Mouse (Mus musculus): ENCODE results near the gene AC141477.1. TPM values are rescaled to one million over a fixed set of nuclear protein-coding genes. Genes with fewer than 3 reads are reported as not detected.

The AC141477.1 gene
- not detected in 2 replicates for polyA plus RNA-seq (2015; fragmentation: Nextera tagmentation; extraction: Ambion mirVana)

- no peak within 1 kb of the TSS; the same call in 1 of the 2 replicates for H3K4me3 ChIP-seq
Observed at GRCm38 (mm10) chr10:76440281-76440680, at the start of gene AC141477.1. Gene AC141477.1, minus strand, starts transcription at chr10:76440444.

GRCm38 (mm10) chr10:76489205-76489604 is 49.0 kb upstream of the AC141477.1 start:
- ATAC-seq (ENCODE audit: low FRiP score, low read depth) = no peak
- H3K9ac ChIP-seq = no peak overlapping the region
- H3K36me3 ChIP-seq = peaks cover 91% of the 10 kb centered on the region
- H3K4me1 ChIP-seq (replicated peaks) = no peaks in the 10 kb centered on the region
- 97% methylated on average over 15 of the region's 15 CpGs for WGBS
- no peak overlapping the region for H3K4me2 ChIP-seq
- no peaks in the 10 kb centered on the region for H3K27me3 ChIP-seq
- H3K27ac ChIP-seq (replicated peaks) = no peak overlapping the region
- H3K9me3 ChIP-seq = no peaks in the 10 kb centered on the region
- H3K4me3 ChIP-seq = no peak overlapping the region

More at GRCm38 (mm10) chr10:76440281-76440680, at the start of gene AC141477.1:
- Histone ChIP-seq H3K9ac (no peak within 1 kb of the TSS), H3K36me3 (peaks cover 34% of the 10 kb centered on the region), H3K9me3 (no peaks in the 10 kb centered on the region), H3K27me3 (no peaks in the 10 kb centered on the region), H3K27ac (replicated peaks) (no peak within 1 kb of the TSS), H3K4me1 (replicated peaks) (peaks cover 18% of the 10 kb centered on the region), H3K4me2 (peak within 1 kb of the TSS; percentile 85; the same call in 1 of the 2 replicates)
- 94% methylated on average over 17 of the region's 17 CpGs for WGBS
- ATAC-seq (ENCODE audit: low FRiP score, low read depth) = no peak

- Histone ChIP-seq H3K27ac (replicated peaks) (no peak overlapping the region), H3K27me3 (no peaks in the 10 kb centered on the region), H3K9me3 (no peaks in the 10 kb centered on the region), H3K4me2 (no peak overlapping the region), H3K36me3 (peaks cover 91% of the 10 kb centered on the region), H3K9ac (no peak overlapping the region), H3K4me3 (no peak overlapping the region), H3K4me1 (replicated peaks) (no peaks in the 10 kb centered on the region)
- 97% methylated on average over 8 of the region's 8 CpGs for WGBS
- no peak for ATAC-seq (ENCODE audit: low FRiP score, low read depth)
Observed at GRCm38 (mm10) chr10:76488265-76488664, 48.0 kb upstream of the AC141477.1 start.

- WGBS = 100% methylated on average over 2 of the region's 2 CpGs
- H3K4me2 ChIP-seq = no peak overlapping the region
- no peak overlapping the region for H3K27ac ChIP-seq (replicated peaks)
- no peak for ATAC-seq (ENCODE audit: low FRiP score, low read depth)
- H3K4me3 ChIP-seq = no peak overlapping the region
- H3K27me3 ChIP-seq = no peaks in the 10 kb centered on the region
- no peaks in the 10 kb centered on the region for H3K4me1 ChIP-seq (replicated peaks)
- peaks cover 95% of the 10 kb centered on the region for H3K36me3 ChIP-seq
- no peaks in the 10 kb centered on the region for H3K9me3 ChIP-seq
- no peak overlapping the region for H3K9ac ChIP-seq
Observed at GRCm38 (mm10) chr10:76486302-76486701, 46.1 kb upstream of the AC141477.1 start.

GRCm38 (mm10) chr10:76481480-76481879 is 41.2 kb upstream of the AC141477.1 start:
- WGBS = 93% methylated on average over 6 of the region's 6 CpGs
- Histone ChIP-seq H3K4me2 (no peak overlapping the region), H3K9ac (no peak overlapping the region)

GRCm38 (mm10) chr10:76480851-76481250 is 40.6 kb upstream of the AC141477.1 start:
- Histone ChIP-seq H3K4me3 (no peak overlapping the region), H3K4me1 (replicated peaks) (no peaks in the 10 kb centered on the region), H3K27me3 (no peaks in the 10 kb centered on the region), H3K4me2 (no peak overlapping the region), H3K36me3 (peaks cover 93% of the 10 kb centered on the region), H3K27ac (replicated peaks) (no peak overlapping the region), H3K9ac (no peak overlapping the region), H3K9me3 (no peaks in the 10 kb centered on the region)
- WGBS = 94% methylated on average over 13 of the region's 13 CpGs
- no peak for ATAC-seq (ENCODE audit: low FRiP score, low read depth)

More at GRCm38 (mm10) chr10:76481480-76481879, 41.2 kb upstream of the AC141477.1 start:
- peaks cover 93% of the 10 kb centered on the region for H3K36me3 ChIP-seq
- H3K4me3 ChIP-seq = no peak overlapping the region
- H3K4me1 ChIP-seq (replicated peaks) = no peaks in the 10 kb centered on the region
- no peaks in the 10 kb centered on the region for H3K27me3 ChIP-seq
- H3K9me3 ChIP-seq = no peaks in the 10 kb centered on the region
- no peak for ATAC-seq (ENCODE audit: low FRiP score, low read depth)
- no peak overlapping the region for H3K27ac ChIP-seq (replicated peaks)

- WGBS = 91% methylated on average over 5 of the region's 5 CpGs
- Histone ChIP-seq H3K36me3 (peaks cover 65% of the 10 kb centered on the region), H3K4me3 (no peak overlapping the region), H3K4me1 (replicated peaks) (peaks cover 33% of the 10 kb centered on the region), H3K9ac (no peak overlapping the region), H3K9me3 (no peaks in the 10 kb centered on the region), H3K4me2 (no peak overlapping the region), H3K27me3 (no peaks in the 10 kb centered on the region), H3K27ac (replicated peaks) (no peak overlapping the region)
- ATAC-seq (ENCODE audit: low FRiP score, low read depth) = no peak
Observed at GRCm38 (mm10) chr10:76473759-76474158, 33.5 kb upstream of the AC141477.1 start.

- Histone ChIP-seq H3K4me3 (peak within 1 kb of the TSS; percentile 85), H3K9me3 (no peaks in the 10 kb centered on the region), H3K9ac (peak within 1 kb of the TSS; percentile 86), H3K4me1 (replicated peaks) (peaks cover 28% of the 10 kb centered on the region), H3K27ac (replicated peaks) (peak within 1 kb of the TSS; percentile 87), H3K4me2 (peak within 1 kb of the TSS; percentile 63), H3K27me3 (no peaks in the 10 kb centered on the region), H3K36me3 (peaks cover 30% of the 10 kb centered on the region)
- ATAC-seq (ENCODE audit: low FRiP score, low read depth) = peak; percentile 98
- 2% methylated on average over 55 of the region's 55 CpGs for WGBS
Observed at GRCm38 (mm10) chr10:76468203-76469162, 28.2 kb upstream of the AC141477.1 start, which contains the start of the genes Mcm3ap and Ybey. Gene Mcm3ap, plus strand, starts transcription at chr10:76468927. Gene Ybey, minus strand, starts transcription at chr10:76469114.

GRCm38 (mm10) chr10:76462721-76463120 is 22.5 kb upstream of the AC141477.1 start:
- no peak overlapping the region for H3K9ac ChIP-seq
- no peak for ATAC-seq (ENCODE audit: low FRiP score, low read depth)
- 92% methylated on average over 6 of the region's 6 CpGs for WGBS
- peaks cover 2% of the 10 kb centered on the region for H3K4me1 ChIP-seq (replicated peaks)
- no peak overlapping the region for H3K4me3 ChIP-seq
- H3K4me2 ChIP-seq = no peak overlapping the region
- H3K27ac ChIP-seq (replicated peaks) = no peak overlapping the region
- 0 out of 2 replicates have a peak, but pooled peaks cover 5% of the 10 kb centered on the region for H3K36me3 ChIP-seq
- no peaks in the 10 kb centered on the region for H3K9me3 ChIP-seq
- no peaks in the 10 kb centered on the region for H3K27me3 ChIP-seq

GRCm38 (mm10) chr10:76462312-76462711 is 22.1 kb upstream of the AC141477.1 start:
- WGBS = 97% methylated on average over 7 of the region's 7 CpGs
- no peak for ATAC-seq (ENCODE audit: low FRiP score, low read depth)
- Histone ChIP-seq H3K27me3 (no peaks in the 10 kb centered on the region), H3K9me3 (no peaks in the 10 kb centered on the region), H3K9ac (no peak overlapping the region), H3K36me3 (0 out of 2 replicates have a peak, but pooled peaks cover 5% of the 10 kb centered on the region), H3K4me3 (no peak overlapping the region), H3K4me1 (replicated peaks) (no peaks in the 10 kb centered on the region), H3K4me2 (no peak overlapping the region), H3K27ac (replicated peaks) (no peak overlapping the region)

GRCm38 (mm10) chr10:76461255-76461654 is 21.0 kb upstream of the AC141477.1 start:
- Histone ChIP-seq H3K4me1 (replicated peaks) (no peaks in the 10 kb centered on the region), H3K4me2 (no peak overlapping the region), H3K9ac (no peak overlapping the region), H3K36me3 (0 out of 2 replicates have a peak, but pooled peaks cover 5% of the 10 kb centered on the region), H3K4me3 (no peak overlapping the region), H3K9me3 (no peaks in the 10 kb centered on the region), H3K27me3 (no peaks in the 10 kb centered on the region), H3K27ac (replicated peaks) (no peak overlapping the region)
- WGBS = 88% methylated on average over 1 of the region's 1 CpGs
- ATAC-seq (ENCODE audit: low FRiP score, low read depth) = no peak

GRCm38 (mm10) chr10:76455289-76455688 is 15.0 kb upstream of the AC141477.1 start:
- H3K27ac ChIP-seq (replicated peaks) = no peak overlapping the region
- H3K4me1 ChIP-seq (replicated peaks) = no peaks in the 10 kb centered on the region
- H3K36me3 ChIP-seq = no peaks in the 10 kb centered on the region
- H3K27me3 ChIP-seq = no peaks in the 10 kb centered on the region
- no peak overlapping the region for H3K9ac ChIP-seq
- H3K4me2 ChIP-seq = no peak overlapping the region
- no peak for ATAC-seq (ENCODE audit: low FRiP score, low read depth)
- WGBS = 63% methylated on average over 5 of the region's 5 CpGs
- no peak overlapping the region for H3K4me3 ChIP-seq
- no peaks in the 10 kb centered on the region for H3K9me3 ChIP-seq

Data from hindbrain, embryonic 15.5 days (tissue).